Mouse (Mus musculus): ENCODE data around the gene Tomm20.

- TF ChIP-seq CTCF (IDR thresholded peaks at IDR 0.05; ENCODE audit: low read depth, low read length) (no peak), POLR2A (IDR thresholded peaks at IDR 0.05; ENCODE audit: extremely low read depth, insufficient read depth, low read length) (no peak)
Observed at GRCm38 (mm10) chr8:126994506-126994905, 48.9 kb upstream of the Tomm20 start.
